Mouse (Mus musculus): ENCODE data around the gene Tmem233.

DNA sequence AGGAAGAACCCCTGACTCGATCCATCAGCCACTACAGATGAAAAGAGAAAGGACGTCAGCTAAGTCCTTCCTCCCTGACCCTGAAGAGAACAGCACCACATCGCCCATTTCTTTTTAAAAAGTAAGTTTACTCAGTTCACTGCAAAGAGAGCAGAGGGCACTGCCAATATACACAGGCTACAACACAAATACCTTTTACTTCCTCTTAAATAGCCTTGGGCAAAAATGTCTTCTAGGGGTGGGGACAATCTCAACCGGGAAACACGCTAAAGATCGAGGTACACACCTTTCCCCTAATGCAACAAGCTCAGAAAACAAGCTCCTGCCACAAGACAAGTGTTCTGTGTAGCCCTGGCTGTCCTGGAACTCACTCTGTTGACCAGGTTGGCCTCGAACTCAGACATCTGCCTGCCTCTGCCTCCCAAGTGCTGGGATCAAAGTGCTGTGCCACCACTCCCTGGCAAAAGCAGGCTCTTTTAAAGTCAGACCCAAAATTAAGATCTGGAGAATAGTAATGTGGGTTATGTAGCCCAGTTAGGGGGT is 60.3 kb downstream of the Tmem233 start:
- TF ChIP-seq CTCF (IDR thresholded peaks at IDR 0.05; ENCODE audit: low read depth), result no peak
- no peak for TF ChIP-seq EP300 (IDR thresholded peaks at IDR 0.05; ENCODE audit: low read depth)
